Mouse (Mus musculus) ovary, postnatal 10 days (tissue): ENCODE data around the gene Opn3.

Experiments
- DNase-seq: peaks from one replicate; pipeline ENCODE4 v3.0.0; 2022; ENCODE audit warnings: low spot score

The Opn3 gene

DNA sequence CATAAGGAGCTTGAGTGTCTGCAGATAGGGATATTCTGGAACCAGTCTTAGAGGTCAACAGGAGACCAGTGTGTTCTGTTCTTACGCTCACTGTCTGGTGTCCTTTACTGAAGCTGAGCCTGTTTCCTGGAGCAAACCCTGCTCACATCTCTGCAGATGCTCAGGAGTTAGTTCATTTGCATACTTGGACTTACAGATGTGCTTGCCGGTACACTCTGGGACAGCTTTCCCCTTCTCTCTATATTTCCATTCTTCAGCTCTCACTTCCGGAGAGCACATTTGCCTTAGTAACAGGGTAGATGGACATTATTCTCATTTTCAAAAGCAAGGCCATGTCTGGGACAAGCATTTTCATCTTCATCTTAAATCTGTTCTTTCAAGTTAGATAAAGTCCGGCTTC, 44.0 kb downstream of the Opn3 start:
- no peak for DNase-seq

- no peak for DNase-seq
Measured at GRCm38 (mm10) chr1:175646952-175647351, 45.6 kb downstream of the Opn3 start.

- DNase-seq = no peak
Measured at GRCm38 (mm10) chr1:175643496-175644265, 48.9 kb downstream of the Opn3 start.

GRCm38 (mm10) chr1:175640435-175641150, 52.0 kb downstream of the Opn3 start:
- no peak for DNase-seq

- no peak for DNase-seq
Measured at GRCm38 (mm10) chr1:175639072-175639471, 53.5 kb downstream of the Opn3 start.

DNA sequence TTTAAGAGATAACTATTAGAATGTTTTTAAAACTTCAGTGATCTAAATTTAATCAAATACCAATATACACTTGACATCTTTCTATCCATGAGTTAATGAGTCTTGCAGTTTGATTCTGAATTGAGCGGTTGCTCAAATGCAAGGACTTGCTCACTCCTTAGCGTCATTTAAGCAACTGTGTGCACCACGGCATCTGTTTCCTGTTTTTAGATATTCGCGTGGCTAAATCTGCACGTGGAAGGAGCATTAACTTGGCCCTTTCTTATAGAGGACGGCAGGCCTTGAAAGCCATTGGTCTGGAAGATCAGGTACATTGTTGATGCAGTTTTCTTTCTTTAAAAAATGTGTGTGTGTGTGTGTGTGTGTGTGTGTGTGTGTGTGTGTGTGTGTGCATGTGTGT, 54.9 kb downstream of the Opn3 start:
- DNase-seq = no peak

- no peak for DNase-seq
Measured at GRCm38 (mm10) chr1:175632470-175632869, 60.1 kb downstream of the Opn3 start.

DNA sequence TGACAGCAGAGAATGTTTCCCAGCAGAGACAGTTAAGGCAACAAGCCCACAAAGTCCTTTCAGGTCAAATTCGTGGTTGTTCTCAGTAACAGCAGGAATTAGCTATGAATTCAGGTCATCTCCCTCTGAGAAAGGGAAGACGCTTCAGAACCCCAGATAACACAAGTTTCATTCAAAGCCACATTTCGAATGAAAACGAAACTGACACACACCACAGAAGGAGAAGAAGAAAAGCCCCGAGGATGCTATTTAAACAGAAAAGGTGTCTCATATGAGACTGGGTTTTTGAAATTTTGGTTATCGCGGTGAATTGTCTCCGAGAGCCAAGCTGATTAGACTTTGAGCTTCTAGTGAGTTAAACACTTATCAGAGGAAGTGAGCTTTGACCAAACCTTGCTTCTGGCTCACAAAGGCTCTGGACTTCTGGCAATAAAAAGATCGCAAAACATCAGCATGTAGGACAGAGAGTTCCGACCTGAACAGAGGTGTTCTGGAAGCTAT, 60.8 kb downstream of the Opn3 start:
- no peak for DNase-seq

DNA sequence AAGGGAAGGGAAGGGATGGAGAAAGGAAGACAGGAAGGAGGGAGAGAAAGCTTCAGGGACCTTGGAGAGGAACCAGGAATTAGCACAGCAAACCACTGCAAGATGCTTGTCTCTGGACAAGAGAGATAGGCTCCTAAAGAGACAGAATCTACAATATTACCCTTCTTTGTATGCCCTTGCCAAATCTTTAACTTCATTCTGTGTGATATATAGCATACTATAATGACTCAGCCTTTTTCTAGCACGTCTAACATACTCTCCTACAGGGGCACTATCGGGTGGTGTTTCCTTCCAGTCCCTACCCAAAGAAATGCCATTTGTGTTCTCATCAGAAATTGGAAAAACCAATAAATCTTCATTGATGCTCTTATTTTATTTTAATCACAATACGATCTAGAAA, 61.5 kb downstream of the Opn3 start:
- DNase-seq = no peak

DNA sequence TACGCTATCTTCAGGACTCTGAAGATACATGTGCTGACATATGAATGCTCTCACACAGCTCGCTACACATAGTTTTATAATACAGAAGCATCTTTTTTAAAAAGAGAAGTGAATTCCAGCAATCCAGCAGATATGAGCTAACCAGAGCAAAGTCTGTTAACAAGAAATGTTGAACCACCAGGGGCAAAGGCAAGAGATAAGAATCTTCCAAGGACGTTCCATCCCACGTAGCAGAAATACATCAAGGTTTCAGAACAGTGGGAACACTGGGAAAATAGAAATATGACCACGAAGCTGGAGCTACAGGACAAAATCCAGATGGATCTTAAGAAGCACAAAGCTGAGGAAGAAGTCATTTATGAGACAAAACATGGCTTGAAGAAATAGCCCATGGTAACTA, 62.2 kb downstream of the Opn3 start:
- no peak for DNase-seq

- DNase-seq = no peak
Measured at GRCm38 (mm10) chr1:175629248-175629647, 63.3 kb downstream of the Opn3 start.

- DNase-seq = no peak
Measured at GRCm38 (mm10) chr1:175625990-175626692, 66.4 kb downstream of the Opn3 start.

GRCm38 (mm10) chr1:175625257-175625879, 67.2 kb downstream of the Opn3 start, which contains the start of gene Fh1:
Fh1 (minus strand) TSS chr1:175625635.
- peak; percentile 89 for DNase-seq

DNA sequence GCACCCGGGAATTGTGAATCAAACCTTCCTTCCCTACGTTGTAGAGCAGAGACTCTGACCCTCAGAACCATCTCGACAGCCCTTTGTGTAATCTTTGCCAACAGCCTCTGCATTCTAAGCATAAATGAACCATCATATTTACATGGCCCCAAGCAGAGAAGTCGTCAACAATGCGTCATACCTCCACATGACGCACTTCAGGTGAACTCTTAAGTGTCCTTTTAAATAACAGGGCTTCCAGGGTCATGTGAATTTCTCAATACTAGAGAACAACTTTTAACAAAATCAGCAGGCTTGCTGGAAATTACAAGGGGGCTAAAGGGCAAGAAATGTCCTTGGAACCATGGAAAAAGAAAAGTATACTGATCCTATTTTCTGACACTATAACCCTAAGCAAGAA, 68.9 kb downstream of the Opn3 start:
- DNase-seq = no peak

GRCm38 (mm10) chr1:175619814-175620431, 72.7 kb downstream of the Opn3 start, which contains the start of gene Kmo:
Kmo (plus strand) TSS chr1:175620381.
- no peak for DNase-seq

GRCm38 (mm10) chr1:175614992-175615391, 77.6 kb downstream of the Opn3 start:
- DNase-seq = no peak
